Mouse (Mus musculus) cerebellum, adult 2 months (tissue): ENCODE results near the gene Coq2. TPM values are rescaled to one million over a fixed set of nuclear protein-coding genes. Genes with fewer than 3 reads are reported as not detected.

Source experiments
- DNase-seq, 2 experiments: peaks; one replicate each; pipeline ENCODE4 v3.0.0; 2021
- H3K27ac ChIP-seq: fragments of 200-500 bp; 2 replicates; pipeline ENCODE4 v1.5.1; 2012; ENCODE audit warnings: low read length, control low read depth, inconsistent platforms; ENCODE audit not compliant: insufficient read depth
- H3K27me3 ChIP-seq: fragments of 200-500 bp; 2 replicates; pipeline ENCODE4 v1.6.1; 2012; ENCODE audit warnings: inconsistent platforms, mild to moderate bottlenecking, low read length, moderate library complexity; ENCODE audit not compliant: control insufficient read depth, insufficient read depth
- H3K4me1 ChIP-seq: fragments of 200-500 bp; 2 replicates; pipeline ENCODE4 v1.6.1; 2011; ENCODE audit warnings: low read length; ENCODE audit not compliant: control insufficient read depth, insufficient read depth
- H3K4me3 ChIP-seq: fragments of 200-500 bp; replicated peaks from 2 replicates; pipeline ENCODE3; 2011; ENCODE audit warnings: mild to moderate bottlenecking, low read depth, low read length, control low read depth; ENCODE audit not compliant: insufficient read depth
- CTCF ChIP-seq: fragments of 200-500 bp; IDR thresholded peaks from 2 replicates; pipeline ENCODE4 v1.5.1; 2011; ENCODE audit warnings: low read depth, mild to moderate bottlenecking, control low read depth, low read length, moderate library complexity, borderline replicate concordance; ENCODE audit not compliant: insufficient read depth
- POLR2A ChIP-seq: fragments of 200-500 bp; IDR thresholded peaks from 2 replicates; pipeline ENCODE4 v1.6.1; 2011; ENCODE audit warnings: low read length, control low read depth, borderline replicate concordance; ENCODE audit not compliant: insufficient read depth
- WGBS: fragments of 180-500 bp; shearing (Covaris S2); methylation state at CpG from one replicate; pipeline ENCODE4 v1.1.7; 2018; 5-methylcytosine and 5-hydroxymethylcytosine counted together
- polyA plus RNA-seq: library from polyadenylated mRNA; depleted of rRNA; stranded (reverse); fragments of >200 nt; gene quantifications from 2 replicates; pipeline ENCODE4 v1.2.3, GENCODE M21; 2012

The Coq2 gene
- polyA plus RNA-seq, 1 experiment = 112 TPM

DNA sequence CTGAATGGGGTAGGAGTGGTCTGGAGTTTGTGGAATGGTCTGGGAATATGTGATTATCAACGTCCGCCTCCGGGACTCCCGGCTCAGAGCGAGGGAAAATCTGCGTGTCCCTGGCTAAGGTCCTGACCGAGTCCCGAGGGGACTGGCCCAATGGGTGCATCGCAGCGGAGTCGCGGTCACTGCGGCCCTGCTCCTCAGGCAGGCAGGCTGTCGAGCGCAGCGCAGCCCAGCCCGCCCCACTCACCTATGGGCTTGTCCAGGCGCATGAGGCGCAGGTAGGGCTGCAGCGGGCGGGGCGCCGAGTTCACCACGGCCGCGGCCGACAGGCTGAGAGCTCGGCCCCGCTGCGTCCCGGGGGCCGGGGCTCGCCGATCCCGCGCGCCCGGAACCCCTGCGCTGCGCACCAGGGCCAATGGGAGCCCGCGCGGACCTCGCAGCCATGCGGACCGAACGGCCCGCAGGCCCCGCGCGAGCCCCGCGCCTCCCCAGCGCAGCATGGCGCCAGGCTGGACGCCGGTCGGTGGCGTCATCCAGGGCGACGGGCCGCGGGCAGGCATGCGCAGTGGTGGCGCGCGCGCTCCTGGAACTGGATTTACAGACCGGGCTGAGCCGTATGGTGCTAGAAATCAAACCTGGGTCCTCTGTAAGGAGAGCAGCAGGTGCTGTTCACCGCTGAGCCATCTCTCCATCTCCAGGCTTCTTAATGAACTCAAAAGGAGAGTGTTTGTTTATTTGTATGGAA, 1.0 kb downstream of the Coq2 start:
- no peaks in the 10 kb centered on the region for H3K4me1 ChIP-seq
- H3K27ac ChIP-seq = peak overlapping the region; percentile 83
- TF ChIP-seq CTCF (no peak), POLR2A (peak; percentile 67)
- no peaks in the 10 kb centered on the region for H3K27me3 ChIP-seq
- peak; percentile 91 to 94 for DNase-seq
- peak overlapping the region; percentile 98 for H3K4me3 ChIP-seq
- whole genome bisulfite sequencing = under 1% methylated on average over 71 of the region's 71 CpGs

DNA sequence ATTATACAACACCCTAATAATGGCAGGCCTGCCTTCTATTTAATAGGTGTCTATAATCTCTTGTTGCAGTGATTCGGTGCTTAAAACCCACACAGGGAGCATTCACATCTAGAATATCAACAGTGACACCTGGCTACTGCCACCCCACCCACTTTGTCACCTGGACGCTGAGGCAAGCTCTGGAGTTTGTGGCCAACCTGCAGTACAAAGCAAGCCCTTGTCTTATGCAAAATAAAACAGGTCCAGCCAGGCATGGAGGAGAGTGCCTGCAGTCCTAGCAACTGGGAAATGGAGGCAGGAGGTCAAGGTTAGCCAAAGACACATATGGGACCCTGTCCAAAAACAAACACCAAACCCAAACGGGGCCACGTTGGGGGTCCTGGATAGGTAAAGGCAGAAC, 2.5 kb downstream of the Coq2 start:
- 73% methylated on average over 4 of the region's 4 CpGs for WGBS
- Histone ChIP-seq H3K27ac (no peak overlapping the region), H3K4me3 (no peak overlapping the region), H3K4me1 (no peaks in the 10 kb centered on the region), H3K27me3 (no peaks in the 10 kb centered on the region)
- DNase-seq = peak in 1 of 2 experiments; percentile 11
- no peak for TF ChIP-seq CTCF
- no peak for TF ChIP-seq POLR2A

DNA sequence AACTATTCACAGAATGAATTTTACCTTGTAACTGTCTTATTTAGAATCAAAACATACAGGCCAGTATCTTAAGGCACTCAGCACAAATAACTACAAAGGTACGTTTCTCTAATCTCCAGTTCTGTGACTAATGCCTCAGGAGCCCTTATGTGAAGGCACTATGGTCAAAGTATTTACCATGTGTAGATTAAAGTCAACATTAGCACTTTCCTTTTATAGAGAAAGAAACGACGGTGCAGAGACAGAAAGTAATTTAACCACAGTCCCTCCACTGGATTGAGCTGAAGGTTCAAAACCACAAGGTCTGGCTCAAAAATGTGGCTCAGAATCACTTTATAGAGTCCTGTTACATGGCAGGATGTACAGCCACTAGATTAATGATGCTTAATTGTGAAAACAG, 3.0 kb downstream of the Coq2 start:
- H3K4me3 ChIP-seq = no peak overlapping the region
- TF ChIP-seq POLR2A = no peak
- no peak for TF ChIP-seq CTCF
- 88% methylated on average over 3 of the region's 3 CpGs for WGBS
- H3K4me1 ChIP-seq = no peaks in the 10 kb centered on the region
- no peak overlapping the region for H3K27ac ChIP-seq
- H3K27me3 ChIP-seq = no peaks in the 10 kb centered on the region
- DNase-seq = no peak

DNA sequence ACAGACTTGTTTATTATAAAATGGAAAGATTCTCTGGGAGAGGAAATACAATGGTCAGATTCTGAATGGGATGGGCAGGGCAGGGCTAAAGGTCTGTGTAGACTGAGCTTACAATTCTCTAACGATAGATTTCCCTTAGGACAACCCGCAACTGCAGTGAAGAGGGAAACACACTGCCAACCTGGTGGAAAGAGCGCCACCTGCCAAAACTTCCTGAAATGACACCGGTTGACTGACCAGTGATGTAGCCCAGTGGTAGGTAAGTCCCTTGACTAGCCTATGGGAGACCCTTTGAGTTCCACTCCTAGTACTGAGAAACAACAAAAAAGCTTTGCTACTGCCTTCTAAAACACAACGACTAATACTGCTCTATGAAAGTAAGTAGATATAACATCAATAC, 3.5 kb downstream of the Coq2 start:
- Histone ChIP-seq H3K27ac (no peak overlapping the region), H3K4me3 (no peak overlapping the region), H3K4me1 (no peaks in the 10 kb centered on the region), H3K27me3 (no peaks in the 10 kb centered on the region)
- TF ChIP-seq POLR2A (no peak), CTCF (peak; percentile 59; the same call in 1 of the 2 replicates)
- DNase-seq = peak; percentile 45 to 55
- 15% methylated on average over 5 of the region's 5 CpGs for WGBS

- TF ChIP-seq POLR2A (no peak), CTCF (no peak)
- H3K4me3 ChIP-seq = no peak overlapping the region
- 86% methylated on average over 1 of the region's 1 CpGs for WGBS
- no peak overlapping the region for H3K27ac ChIP-seq
- no peaks in the 10 kb centered on the region for H3K4me1 ChIP-seq
- no peaks in the 10 kb centered on the region for H3K27me3 ChIP-seq
- DNase-seq = no peak
Measured at GRCm38 (mm10) chr5:100666965-100667364, 8.0 kb downstream of the Coq2 start.

DNA sequence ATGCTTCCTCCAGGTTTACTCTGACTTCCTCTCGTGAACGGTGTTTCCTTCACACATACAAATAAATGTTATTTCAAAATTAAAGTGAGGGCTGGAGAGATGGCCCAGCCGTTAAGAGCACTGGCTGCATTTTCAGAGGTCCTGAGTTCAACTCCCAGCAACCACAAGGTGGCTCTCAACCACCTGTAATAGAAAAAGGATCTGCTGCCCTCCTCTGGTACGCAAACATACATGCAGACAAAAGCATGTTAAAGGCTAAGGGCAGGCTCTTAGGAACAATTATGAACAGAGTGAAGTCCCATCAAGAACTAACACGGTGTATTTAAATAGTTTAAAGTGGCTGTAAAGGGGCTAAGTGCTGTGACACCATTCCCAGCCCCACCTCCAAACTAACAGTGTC, 11.1 kb downstream of the Coq2 start:
- H3K27me3 ChIP-seq = no peaks in the 10 kb centered on the region
- DNase-seq = peak in 1 of 2 experiments; percentile 18
- WGBS = 49% methylated on average over 5 of the region's 5 CpGs

DNA sequence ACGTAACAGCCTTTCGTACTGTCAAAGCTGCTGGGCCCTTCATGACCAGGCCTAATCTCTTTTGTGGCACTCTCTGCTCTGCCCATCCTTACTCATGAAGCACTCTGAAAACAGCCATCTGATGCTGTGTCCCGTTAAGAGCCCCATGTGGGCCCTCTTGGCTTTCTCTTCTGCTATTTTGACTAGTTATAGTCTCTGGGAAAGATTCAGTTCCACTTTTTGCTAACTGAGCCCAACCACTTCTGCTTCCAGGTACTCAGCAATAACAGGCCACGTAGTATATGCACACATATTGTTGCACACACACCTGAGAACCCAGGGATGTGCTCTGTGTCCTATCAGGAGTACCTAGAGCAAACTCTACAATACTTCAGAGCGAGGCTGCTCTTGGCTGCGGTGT, 11.9 kb downstream of the Coq2 start:
- no peak for DNase-seq
- no peaks in the 10 kb centered on the region for H3K4me1 ChIP-seq
- no peaks in the 10 kb centered on the region for H3K27me3 ChIP-seq
- TF ChIP-seq POLR2A (no peak), CTCF (no peak)
- H3K4me3 ChIP-seq = no peak overlapping the region
- H3K27ac ChIP-seq = no peak overlapping the region
- 92% methylated on average over 6 of the region's 6 CpGs for WGBS

More for the DNA sequence above, 11.1 kb downstream of the Coq2 start:
- no peak overlapping the region for H3K4me3 ChIP-seq
- TF ChIP-seq POLR2A (no peak), CTCF (peak; percentile 28; the same call in 1 of the 2 replicates)
- no peaks in the 10 kb centered on the region for H3K4me1 ChIP-seq
- H3K27ac ChIP-seq = no peak overlapping the region

DNA sequence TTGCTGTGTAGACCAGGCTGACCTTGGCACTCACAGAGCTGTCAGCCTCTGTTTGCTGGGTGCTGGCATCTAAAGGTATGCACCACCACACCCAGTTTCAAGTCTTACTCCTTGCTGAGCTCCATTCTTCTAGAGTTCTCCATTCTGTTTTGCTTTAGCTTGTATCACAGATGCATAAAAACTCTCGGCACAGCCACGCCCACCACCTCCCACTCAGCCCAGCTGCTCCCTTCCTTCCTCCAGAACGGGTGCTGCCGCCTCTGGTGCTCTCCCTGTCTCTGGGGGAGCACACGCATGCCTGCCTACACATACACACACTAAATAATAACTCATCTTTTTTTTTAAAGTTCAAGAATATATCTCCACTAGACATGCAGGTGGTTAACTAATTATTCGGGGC, 16.5 kb downstream of the Coq2 start:
- no peaks in the 10 kb centered on the region for H3K27me3 ChIP-seq
- DNase-seq = no peak
- H3K27ac ChIP-seq = no peak overlapping the region
- 76% methylated on average over 6 of the region's 6 CpGs for WGBS
- no peak overlapping the region for H3K4me3 ChIP-seq
- H3K4me1 ChIP-seq = no peaks in the 10 kb centered on the region
- no peak for TF ChIP-seq POLR2A
- TF ChIP-seq CTCF = no peak
